Mouse (Mus musculus): Measurements from ENCODE around the gene Cdk9. TPM values are rescaled to one million over a fixed set of nuclear protein-coding genes. Genes with fewer than 3 reads are reported as not detected.

Cdk9 gene
- total and polyA plus RNA-seq, 3 experiments: 30.9 to 125 TPM; not detected in 1

DNA sequence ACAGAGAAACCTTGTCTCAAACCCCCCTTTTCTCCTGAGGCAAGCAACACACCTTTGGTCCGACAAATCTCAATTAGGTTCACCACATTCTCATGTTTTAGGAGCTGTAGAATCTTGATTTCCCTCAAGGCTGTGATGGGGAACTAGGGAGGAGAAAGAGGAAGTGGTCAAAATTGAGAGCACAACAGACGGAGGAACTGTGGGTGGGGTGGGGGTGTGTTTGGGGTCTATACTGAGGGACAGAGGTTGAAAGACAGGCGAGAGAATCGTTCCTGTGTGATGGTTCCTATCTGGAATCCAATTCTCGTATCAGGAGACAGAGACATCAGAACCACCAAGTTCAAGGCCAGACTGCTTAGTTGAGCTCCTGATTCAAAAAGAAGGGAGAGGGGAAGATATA is 2.5 kb downstream of the Cdk9 start (continued):
- TF ChIP-seq UBTF (IDR thresholded peaks at IDR 0.05; ENCODE audit: borderline replicate concordance, insufficient read depth, low read depth, low read length) (no peak), MYC (IDR thresholded peaks at IDR 0.05; ENCODE audit: low read depth, low read length) (no peak)

GRCm38 (mm10) chr2:32709521-32710137 is 3.2 kb downstream of the Cdk9 start:
- Histone ChIP-seq H3K79me2 (ENCODE audit: control insufficient read depth, insufficient read depth, low read length, poor library complexity) (peaks cover 34% of the 10 kb centered on the region), H3K9ac (ENCODE audit: control insufficient read depth, low read depth, low read length, poor library complexity, severe bottlenecking) (no peak overlapping the region), H3K27me3 (ENCODE audit: control insufficient read depth in 1 of 2, insufficient read depth in 2 of 2, low read length in 2 of 2) (no peaks in the 10 kb centered on the region), H3K4me3 (ENCODE audit: control insufficient read depth in 1 of 2, insufficient read depth in 1 of 2, low read depth in 2 of 2, low read length in 2 of 2) (no peak overlapping the region), H3K4me1 (ENCODE audit: control insufficient read depth in 1 of 2, insufficient read depth in 2 of 2, low read length in 2 of 2) (peaks cover 14 to 25% of the 10 kb centered on the region in 2 experiments), H3K9me3 (replicated peaks; ENCODE audit: insufficient read depth, low read length) (no peaks in the 10 kb centered on the region), H3K36me3 (ENCODE audit: control insufficient read depth in 1 of 2, insufficient read depth in 2 of 2, low read length in 2 of 2) (peaks cover 14 to 29% of the 10 kb centered on the region in 2 experiments), H3K27ac (ENCODE audit: control insufficient read depth, low read depth, low read length) (no peak overlapping the region)
- TF ChIP-seq MXI1 (IDR thresholded peaks at IDR 0.05; ENCODE audit: low read depth, low read length) (no peak), TAL1 (IDR thresholded peaks at IDR 0.05; ENCODE audit: low read length) (no peak)
- no peak for DNase-seq (ENCODE audit: low read depth, low spot score)

GRCm38 (mm10) chr2:32708643-32709042 is 4.2 kb downstream of the Cdk9 start:
- H3K9ac ChIP-seq (ENCODE audit: control insufficient read depth, low read depth, low read length, poor library complexity, severe bottlenecking): no peak overlapping the region
- H3K4me1 ChIP-seq (ENCODE audit: control insufficient read depth in 1 of 2, insufficient read depth in 2 of 2, low read length in 2 of 2): peaks cover 14 to 15% of the 10 kb centered on the region in 2 experiments
- DNase-seq (ENCODE audit: low read depth, low spot score): peak; percentile 83
- no peaks in the 10 kb centered on the region for H3K27me3 ChIP-seq (ENCODE audit: control insufficient read depth in 1 of 2, insufficient read depth in 2 of 2, low read length in 2 of 2)
- H3K79me2 ChIP-seq (ENCODE audit: control insufficient read depth, insufficient read depth, low read length, poor library complexity): peaks cover 34% of the 10 kb centered on the region
- H3K27ac ChIP-seq (ENCODE audit: control insufficient read depth, low read depth, low read length): no peak overlapping the region
- no peaks in the 10 kb centered on the region for H3K9me3 ChIP-seq (replicated peaks; ENCODE audit: insufficient read depth, low read length)
- peaks cover 14 to 22% of the 10 kb centered on the region in 2 experiments for H3K36me3 ChIP-seq (ENCODE audit: control insufficient read depth in 1 of 2, insufficient read depth in 2 of 2, low read length in 2 of 2)
- H3K4me3 ChIP-seq (ENCODE audit: control insufficient read depth in 1 of 2, insufficient read depth in 1 of 2, low read depth in 2 of 2, low read length in 2 of 2): no peak overlapping the region
- TF ChIP-seq SMC3 (IDR thresholded peaks at IDR 0.05; ENCODE audit: low read depth, low read length): peak; percentile 41
- no peak for TF ChIP-seq JUND (IDR thresholded peaks at IDR 0.05; ENCODE audit: low read depth, low read length)
- TF ChIP-seq RAD21 (IDR thresholded peaks at IDR 0.05; ENCODE audit: low read depth, low read length): peak; percentile 13
- TF ChIP-seq ZC3H11A (IDR thresholded peaks at IDR 0.05; ENCODE audit: low read depth, low read length): no peak
- no peak for TF ChIP-seq TBP (IDR thresholded peaks at IDR 0.05; ENCODE audit: low read depth, low read length)
- TF ChIP-seq CTCF (IDR thresholded peaks at IDR 0.05 in 2 of 3, conservative IDR thresholded peaks at IDR 0.05 in 1 of 3; ENCODE audit: control insufficient read depth in 1 of 3, insufficient read depth in 1 of 3, low read depth in 2 of 3, low read length in 3 of 3, poor library complexity in 1 of 3, severe bottlenecking in 1 of 3): peak; percentile 78 to 92 (median 80)
- no peak for TF ChIP-seq NRF1 (IDR thresholded peaks at IDR 0.05; ENCODE audit: insufficient read depth, low read depth, low read length, poor library complexity, severe bottlenecking)
- no peak for TF ChIP-seq MEF2A (IDR thresholded peaks at IDR 0.05; ENCODE audit: extremely low read depth, insufficient replicate concordance, low read depth, low read length, poor library complexity, severe bottlenecking)
- TF ChIP-seq POLR2AphosphoS2 (IDR thresholded peaks at IDR 0.05; ENCODE audit: low read length): no peak
- 0 out of 2 replicates have a peak, but pooled peaks have one; percentile 32 for TF ChIP-seq HCFC1 (IDR thresholded peaks at IDR 0.05; ENCODE audit: low read depth, low read length)
- no peak for TF ChIP-seq BHLHE40 (IDR thresholded peaks at IDR 0.05; ENCODE audit: borderline replicate concordance, low read depth, low read length)
- TF ChIP-seq ZNF384 (IDR thresholded peaks at IDR 0.05; ENCODE audit: low read depth, low read length): no peak
- TF ChIP-seq USF2 (IDR thresholded peaks at IDR 0.05; ENCODE audit: borderline replicate concordance in 1 of 2, insufficient read depth in 1 of 2, low read depth in 1 of 2, low read length in 2 of 2): no peak
- TF ChIP-seq MAX (IDR thresholded peaks at IDR 0.05; ENCODE audit: low read length): no peak
- TF ChIP-seq POLR2AphosphoS5 (IDR thresholded peaks at IDR 0.05; ENCODE audit: borderline replicate concordance, low read depth, low read length): no peak
- TF ChIP-seq GABPA (IDR thresholded peaks at IDR 0.05; ENCODE audit: low read depth, low read length): no peak
- TF ChIP-seq E2F4 (IDR thresholded peaks at IDR 0.05; ENCODE audit: borderline replicate concordance, low read depth, low read length): no peak
- TF ChIP-seq TAL1 (IDR thresholded peaks at IDR 0.05; ENCODE audit: low read length): no peak
- TF ChIP-seq GATA1 (IDR thresholded peaks at IDR 0.05; ENCODE audit: low read depth, low read length): no peak
- no peak for TF ChIP-seq RCOR1 (IDR thresholded peaks at IDR 0.05; ENCODE audit: low read depth, low read length)
- peak; percentile 81 for TF ChIP-seq ZKSCAN1 (IDR thresholded peaks at IDR 0.05; ENCODE audit: low read depth, low read length)
- no peak for TF ChIP-seq MAFK (IDR thresholded peaks at IDR 0.05; ENCODE audit: borderline replicate concordance, low read depth, low read length)
- TF ChIP-seq ZMIZ1 (IDR thresholded peaks at IDR 0.05; ENCODE audit: low read depth, low read length): no peak
- TF ChIP-seq MYC (IDR thresholded peaks at IDR 0.05; ENCODE audit: low read depth, low read length): 0 out of 2 replicates have a peak, but pooled peaks have one; percentile 41
- TF ChIP-seq MYB (IDR thresholded peaks at IDR 0.05; ENCODE audit: low read depth, low read length): no peak
- no peak for TF ChIP-seq EP300 (IDR thresholded peaks at IDR 0.05; ENCODE audit: low read depth in 1 of 2, low read length in 2 of 2)
